Mouse (Mus musculus) kidney, postnatal 0 days (tissue): ENCODE data around the gene Tmem100. TPM values are rescaled to one million over a fixed set of nuclear protein-coding genes. Genes with fewer than 3 reads are reported as not detected.

Experiments used
- ATAC-seq: fragments of 200-750 bp; cut with Nextera tagmentation; replicated peaks from 2 replicates; pipeline ENCODE4 v1.8.0; 2017; ENCODE audit warnings: low read depth, moderate number of reproducible peaks, moderate TSS enrichment, moderate library complexity; ENCODE audit not compliant: low FRiP score
- DNase-seq: peaks from one replicate; pipeline ENCODE4 v3.0.0-alpha.2; 2016; ENCODE audit warnings: low spot score
- H3K27ac ChIP-seq: fragments of 300-500 bp; sonication (generic); 2 replicates; pipeline ENCODE4 v1.5.1; 2014; ENCODE audit warnings: mild to moderate bottlenecking
- H3K27me3 ChIP-seq: fragments of 300-500 bp; sonication (generic); 2 replicates; pipeline ENCODE4 v1.6.1; 2014; ENCODE audit warnings: low read length, mixed read lengths; ENCODE audit not compliant: insufficient read depth
- H3K36me3 ChIP-seq: fragments of 300-500 bp; sonication (generic); 2 replicates; pipeline ENCODE4 v1.6.1; 2014; ENCODE audit warnings: low read length, mixed read lengths; ENCODE audit not compliant: insufficient read depth
- H3K4me1 ChIP-seq: fragments of 300-500 bp; sonication (generic); replicated peaks from 2 replicates; pipeline ENCODE4 v1.6.1; 2014; ENCODE audit warnings: antibody characterized with exemption, low read length, mixed read lengths; ENCODE audit not compliant: insufficient read depth
- H3K4me2 ChIP-seq: fragments of 300-500 bp; sonication (generic); 2 replicates; pipeline ENCODE4 v1.6.1; 2014; ENCODE audit warnings: mild to moderate bottlenecking, low read length, moderate library complexity, mixed read lengths
- H3K4me3 ChIP-seq: fragments of 300-500 bp; sonication (generic); replicated peaks from 2 replicates; pipeline ENCODE4 v1.5.1; 2014; ENCODE audit warnings: low read depth, low read length
- H3K9ac ChIP-seq: fragments of 300-500 bp; sonication (generic); 2 replicates; pipeline ENCODE4 v1.6.1; 2014; ENCODE audit warnings: low read depth, low read length
- H3K9me3 ChIP-seq: fragments of 300-500 bp; sonication (generic); replicated peaks from 2 replicates; pipeline ENCODE4 v1.6.1; 2016; ENCODE audit warnings: low read length, inconsistent platforms, mixed read lengths
- CTCF ChIP-seq: IDR thresholded peaks from 2 replicates; pipeline ENCODE4 v1.5.1; 2016; ENCODE audit warnings: antibody characterized with exemption, low read depth, mild to moderate bottlenecking, moderate library complexity
- WGBS: fragments of 180-500 bp; shearing (Covaris S2); extraction: QIAGEN DNeasy Blood & Tissue Kit; methylation state at CpG from one replicate; pipeline ENCODE4 v1.1.7; 2014; 5-methylcytosine and 5-hydroxymethylcytosine counted together
- polyA plus RNA-seq: library from polyadenylated mRNA; unstranded; fragments of >200 nt; fragmentation: Nextera tagmentation; extraction: Ambion mirVana; gene quantifications from 2 replicates; pipeline ENCODE4 v1.2.1, GENCODE M21; 2015

Tmem100 gene
- polyA plus RNA-seq, 1 experiment from 2014 or later, result 37.3 TPM

DNA sequence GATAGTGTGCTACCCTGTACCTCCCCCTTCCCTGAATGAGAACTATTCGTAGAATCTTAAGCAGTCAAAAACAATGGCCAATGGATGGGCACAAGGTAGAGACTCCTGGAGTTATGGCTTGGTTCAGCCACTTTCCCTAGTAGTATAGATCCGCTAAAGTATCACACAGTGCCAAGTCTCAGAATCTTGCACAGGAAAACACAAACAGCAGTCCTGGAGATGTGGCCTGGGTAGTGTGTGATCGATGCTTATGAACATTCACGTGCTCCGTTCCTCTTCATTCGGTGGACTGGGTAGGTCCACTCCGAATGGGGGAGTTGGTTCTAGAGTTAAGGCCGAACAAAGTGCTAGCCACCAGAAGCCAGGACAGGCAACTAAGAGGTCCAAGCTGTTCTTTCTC is 1.4 kb upstream of the Tmem100 start:
- no peak for TF ChIP-seq CTCF
- Histone ChIP-seq H3K27ac (no peak overlapping the region), H3K27me3 (no peaks in the 10 kb centered on the region), H3K4me1 (peaks cover 13% of the 10 kb centered on the region; the same call in 1 of the 2 replicates), H3K4me3 (no peak overlapping the region), H3K36me3 (no peaks in the 10 kb centered on the region), H3K4me2 (peak overlapping the region; percentile 63; the same call in 1 of the 2 replicates), H3K9ac (no peak overlapping the region), H3K9me3 (no peaks in the 10 kb centered on the region)
- no peak for ATAC-seq
- no peak for DNase-seq
- 90% methylated on average over 8 of the region's 8 CpGs for WGBS

DNA sequence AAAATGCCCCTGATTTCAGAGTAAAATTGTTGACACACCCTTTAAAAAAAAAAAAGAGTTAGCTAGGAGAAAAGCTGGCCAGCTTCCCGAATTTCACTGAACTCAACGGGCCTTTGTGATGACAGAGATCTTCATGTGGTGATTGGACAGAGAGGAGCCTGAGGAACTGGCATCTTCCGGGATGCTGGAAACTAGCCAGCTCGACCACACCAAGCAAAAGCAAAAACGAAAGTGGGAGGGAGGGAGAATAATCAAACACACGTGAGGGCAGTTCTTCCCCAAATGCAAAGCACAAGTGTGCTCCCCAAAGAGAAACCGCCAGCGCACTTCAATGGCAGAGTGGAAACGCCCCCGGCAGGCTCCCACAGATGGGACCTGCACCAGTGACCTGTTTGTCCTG is 794 bp upstream of the Tmem100 start:
- peak; percentile 65 for DNase-seq
- WGBS, result 27% methylated on average over 10 of the region's 10 CpGs
- Histone ChIP-seq H3K9me3 (no peaks in the 10 kb centered on the region), H3K27me3 (no peaks in the 10 kb centered on the region), H3K4me1 (peaks cover 13% of the 10 kb centered on the region; the same call in 1 of the 2 replicates), H3K36me3 (no peaks in the 10 kb centered on the region), H3K4me2 (peak overlapping the region; percentile 63), H3K27ac (no peak overlapping the region), H3K9ac (no peak overlapping the region), H3K4me3 (peak overlapping the region; percentile 43)
- no peak for ATAC-seq
- TF ChIP-seq CTCF, result no peak

DNA sequence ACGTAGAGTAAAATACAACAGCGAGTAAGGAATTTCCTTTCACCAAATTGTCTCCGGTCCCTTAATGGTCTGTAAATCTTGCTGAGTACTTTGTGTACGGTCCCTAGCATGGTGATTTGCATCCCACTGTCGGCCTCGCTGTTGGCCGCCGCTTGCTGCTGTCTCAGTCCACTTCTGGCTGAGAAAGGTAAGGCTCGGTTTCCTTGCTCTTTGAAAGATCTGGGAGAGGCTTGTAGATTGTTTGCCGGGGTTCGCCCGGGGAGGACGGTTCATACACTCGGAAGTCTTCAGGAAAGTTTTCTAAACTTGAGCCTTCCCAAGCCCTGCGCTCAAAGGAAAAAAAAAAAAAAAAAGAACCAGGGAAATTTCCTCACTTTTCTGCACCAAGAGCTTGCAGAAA is 409 bp downstream of the Tmem100 start:
- peak overlapping the region; percentile 43 for H3K4me3 ChIP-seq
- peak overlapping the region; percentile 63 for H3K4me2 ChIP-seq
- H3K27ac ChIP-seq, result no peak overlapping the region
- no peaks in the 10 kb centered on the region for H3K27me3 ChIP-seq
- no peak for TF ChIP-seq CTCF
- under 1% methylated on average over 15 of the region's 15 CpGs for WGBS
- peak; percentile 94 for DNase-seq
- H3K9ac ChIP-seq, result peak overlapping the region; percentile 52; the same call in 1 of the 2 replicates
- H3K4me1 ChIP-seq, result peaks cover 13% of the 10 kb centered on the region; the same call in 1 of the 2 replicates
- no peaks in the 10 kb centered on the region for H3K36me3 ChIP-seq
- H3K9me3 ChIP-seq, result no peaks in the 10 kb centered on the region
- ATAC-seq, result no peak

DNA sequence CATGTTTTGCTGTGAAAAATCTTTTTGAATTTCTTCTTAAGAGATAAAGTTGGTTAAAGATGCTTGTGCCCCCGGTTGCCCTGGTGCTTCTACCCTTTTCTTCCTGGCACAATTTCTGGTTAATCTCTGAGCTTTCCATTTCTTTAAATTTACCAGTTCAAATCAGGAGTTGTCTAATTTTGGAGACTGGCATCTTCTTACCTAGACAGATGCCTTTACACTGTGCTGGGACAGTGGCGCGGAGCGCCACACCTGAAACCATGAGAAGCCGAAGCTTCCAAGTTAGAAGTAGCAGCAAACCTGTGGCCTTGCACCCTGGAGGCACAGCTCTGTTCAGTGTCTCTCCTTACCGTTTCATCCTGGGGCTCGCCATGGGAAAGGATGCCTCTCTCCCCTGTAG is 928 bp downstream of the Tmem100 start:
- Histone ChIP-seq H3K9ac (peak overlapping the region; percentile 52; the same call in 1 of the 2 replicates), H3K36me3 (no peaks in the 10 kb centered on the region), H3K4me2 (peak overlapping the region; percentile 63), H3K4me3 (peak overlapping the region; percentile 43), H3K27ac (no peak overlapping the region), H3K9me3 (no peaks in the 10 kb centered on the region), H3K4me1 (peaks cover 13% of the 10 kb centered on the region; the same call in 1 of the 2 replicates), H3K27me3 (no peaks in the 10 kb centered on the region)
- 35% methylated on average over 7 of the region's 7 CpGs for WGBS
- TF ChIP-seq CTCF, result no peak
- no peak for ATAC-seq
- DNase-seq, result no peak

DNA sequence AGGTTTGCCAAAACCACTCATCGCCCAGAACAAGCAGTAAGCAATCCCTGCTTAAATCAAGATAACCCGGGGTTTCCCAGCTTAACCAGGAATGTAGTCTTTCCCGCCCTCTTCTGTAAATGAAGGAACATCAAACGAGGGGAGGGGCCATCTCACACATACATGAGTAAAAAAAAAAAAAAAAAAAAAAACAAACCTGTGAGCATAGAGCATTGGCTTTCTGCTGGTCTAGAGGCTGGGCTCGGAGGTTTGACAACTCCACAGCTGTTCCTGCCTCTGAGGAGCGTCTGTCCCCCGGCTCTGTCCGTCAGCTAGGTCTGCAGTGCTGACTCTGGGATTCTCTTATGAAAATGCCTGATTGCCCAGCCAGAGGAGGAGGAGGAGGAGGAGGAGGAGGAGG is 2.7 kb downstream of the Tmem100 start:
- peak overlapping the region; percentile 63 for H3K4me2 ChIP-seq
- no peak for TF ChIP-seq CTCF
- no peak overlapping the region for H3K27ac ChIP-seq
- H3K36me3 ChIP-seq, result no peaks in the 10 kb centered on the region
- 0 out of 2 replicates have a peak, but pooled peaks cover 13% of the 10 kb centered on the region for H3K4me1 ChIP-seq
- peak overlapping the region; percentile 17 for H3K4me3 ChIP-seq
- ATAC-seq, result no peak
- no peaks in the 10 kb centered on the region for H3K9me3 ChIP-seq
- WGBS, result 10% methylated on average over 8 of the region's 8 CpGs
- H3K9ac ChIP-seq, result no peak overlapping the region
- no peaks in the 10 kb centered on the region for H3K27me3 ChIP-seq
- peak; percentile 42 for DNase-seq

DNA sequence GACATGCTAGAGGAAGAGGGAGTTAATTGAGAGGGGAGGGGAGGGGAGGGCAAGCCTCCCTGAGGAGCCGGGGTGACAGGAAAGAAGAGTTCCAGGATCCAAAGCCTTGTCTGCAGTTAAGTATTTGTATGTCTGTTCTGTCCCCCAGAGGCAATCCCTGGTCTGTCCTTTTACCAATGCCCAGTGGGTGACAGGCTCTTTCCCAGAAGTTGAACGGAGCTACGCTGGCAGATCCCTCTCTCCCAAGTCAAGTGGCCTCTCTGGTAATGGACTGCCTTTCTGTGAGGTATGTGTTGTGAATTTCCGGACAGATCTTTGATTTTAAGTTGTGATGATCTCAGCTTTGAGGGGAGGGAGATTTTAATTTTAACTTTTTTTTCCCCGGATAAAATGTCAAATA is 3.3 kb downstream of the Tmem100 start:
- no peak for ATAC-seq
- DNase-seq, result peak; percentile 29
- Histone ChIP-seq H3K9ac (no peak overlapping the region), H3K4me3 (peak overlapping the region; percentile 17; the same call in 1 of the 2 replicates), H3K36me3 (no peaks in the 10 kb centered on the region), H3K9me3 (no peaks in the 10 kb centered on the region), H3K27ac (no peak overlapping the region), H3K27me3 (no peaks in the 10 kb centered on the region), H3K4me1 (0 out of 2 replicates have a peak, but pooled peaks cover 13% of the 10 kb centered on the region), H3K4me2 (peak overlapping the region; percentile 63)
- WGBS, result 37% methylated on average over 5 of the region's 5 CpGs
- TF ChIP-seq CTCF, result no peak

DNA sequence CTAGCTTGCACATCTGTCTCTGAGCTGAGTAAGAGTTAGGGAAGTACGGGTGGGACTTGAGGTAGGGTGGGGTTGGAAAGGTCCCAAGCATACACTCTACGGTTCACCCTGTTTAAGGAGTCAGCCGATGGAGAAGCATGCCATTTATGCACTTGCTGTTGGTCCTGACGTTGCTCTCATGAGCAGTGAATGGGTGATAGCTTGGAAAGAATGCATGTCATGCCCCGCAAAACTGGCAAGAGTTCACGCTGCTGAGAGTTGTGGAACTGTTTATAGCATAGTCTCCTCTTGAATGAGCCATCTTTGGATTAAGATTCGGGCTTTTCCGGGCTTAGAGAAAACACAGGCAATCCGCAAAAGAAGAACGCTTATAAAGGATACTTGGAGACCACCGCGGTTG is 4.5 kb downstream of the Tmem100 start:
- H3K36me3 ChIP-seq, result no peaks in the 10 kb centered on the region
- H3K27ac ChIP-seq, result no peak overlapping the region
- 0 out of 2 replicates have a peak, but pooled peaks cover 9% of the 10 kb centered on the region for H3K4me1 ChIP-seq
- DNase-seq, result no peak
- TF ChIP-seq CTCF, result no peak
- no peak for ATAC-seq
- H3K27me3 ChIP-seq, result no peaks in the 10 kb centered on the region
- 81% methylated on average over 12 of the region's 12 CpGs for WGBS
- no peak overlapping the region for H3K4me3 ChIP-seq
- H3K9me3 ChIP-seq, result no peaks in the 10 kb centered on the region
- no peak overlapping the region for H3K9ac ChIP-seq
- 0 out of 2 replicates have a peak overlapping the region, but pooled peaks have one; percentile 7 for H3K4me2 ChIP-seq
